Mouse (Mus musculus) B cell, adult 62 days (primary cell): Measurements from ENCODE around the gene Pax2. TPM values are rescaled to one million over a fixed set of nuclear protein-coding genes. Genes with fewer than 3 reads are reported as not detected.

Experiments
- total RNA-seq: library from RNA; stranded (reverse); gene quantifications from 4 replicates; pipeline ENCODE4 v1.2.4, GENCODE M21; 2023

The Pax2 gene
- total RNA-seq, result not detected in 4 replicates

DNA sequence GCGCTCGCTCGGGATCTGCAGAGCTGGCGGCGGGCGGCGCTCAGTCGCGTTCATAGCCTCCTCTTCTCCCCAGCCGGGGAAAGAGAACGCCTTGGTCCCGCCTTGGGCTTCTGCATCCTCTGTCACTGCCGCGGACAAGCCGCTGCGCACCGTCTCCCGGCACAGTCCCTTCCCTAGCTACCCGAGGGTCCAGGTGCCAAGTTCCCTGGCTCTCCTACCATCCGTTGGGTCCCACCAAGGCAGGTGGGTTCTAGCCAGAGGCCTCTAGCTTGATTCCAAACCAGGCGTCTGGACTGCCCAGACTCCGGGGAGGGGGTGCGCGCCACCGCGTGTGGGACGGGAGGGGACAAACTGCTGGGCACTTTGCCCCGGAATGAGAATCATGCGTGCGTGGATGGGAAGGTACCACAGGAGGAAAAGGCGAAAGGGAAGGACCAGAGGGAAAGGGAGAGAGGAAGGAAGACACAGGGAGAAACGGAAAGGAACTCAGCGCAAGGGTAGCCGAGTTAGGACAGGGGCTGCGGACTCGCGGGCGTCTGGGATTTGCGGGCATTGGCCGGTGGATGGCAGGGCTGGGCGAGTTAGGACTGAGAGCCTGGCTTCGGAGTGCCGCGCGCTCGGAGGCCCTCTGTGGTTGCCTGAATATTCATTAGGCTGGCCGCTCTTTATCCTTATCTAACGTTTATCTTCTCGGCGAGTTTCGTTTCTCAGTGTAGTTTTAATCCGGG lies at the start of gene Pax2:
Gene Pax2, plus strand, starts transcription at position 353 of the 728 bp plus-strand sequence.

Other genes with a start within 250 kb of the Pax2 start
- gene Sec31b, start 210.2 kb upstream of the Pax2 start, total RNA-seq, result 1.7 to 2.8 TPM (median 2.2 TPM) in 4 replicates
- gene Gm20538, start 203.2 kb upstream of the Pax2 start, total RNA-seq, result not detected in 4 replicates
- gene Ndufb8, start 200.6 kb upstream of the Pax2 start, total RNA-seq, result 117 to 131 TPM (median 119 TPM) in 4 replicates
- 50.7 to 59.3 TPM (median 56.1 TPM) in 4 replicates for gene Hif1an, start 193.2 kb upstream of the Pax2 start, total RNA-seq
- 80.9 to 87.3 TPM (median 82.6 TPM) in 4 replicates for gene Slf2, start 175.1 kb downstream of the Pax2 start, total RNA-seq
- gene Sema4g, start 233.1 kb downstream of the Pax2 start, total RNA-seq, result 0.39 to 1.1 TPM (median 0.61 TPM) in 4 replicates
- gene Twnk, start 249.6 kb downstream of the Pax2 start, total RNA-seq, result 10.7 to 13.0 TPM (median 12.4 TPM) in 4 replicates